Comparison of ENCODE assay signal across 8 mouse cellular contexts in genomic region chr11:72953440-72954151, GRCm38 (mm10). TPM values are rescaled to one million over a fixed set of nuclear protein-coding genes. Genes with fewer than 3 reads are reported as not detected.
DNase-seq lines count a peak whose midpoint lies in the region; ATAC-seq and TF ChIP-seq lines count a peak whose summit lies in the region.
"Had no signal": no experiment of that assay in that cellular context is flagged by ENCODE, and none has a peak within 500 bp of the region (broad histone marks: within the 10 kb centered on the region; RNA-seq: fewer than 3 reads in every experiment).

No protein-coding gene starts in this region.

- no peak overlapping the region for H3K4me2 ChIP-seq in kidney, postnatal 0 days (ENCODE audit: low read length)
- no peak overlapping the region for H3K4me2 ChIP-seq in forebrain, embryonic 14.5 days (ENCODE audit: low read length)
- H3K4me2 ChIP-seq: liver, embryonic 13.5 days had no signal

- TF ChIP-seq POLR2A in small intestine, adult 2 months (IDR thresholded peaks at IDR 0.05; ENCODE audit: low read depth, low read length): no peak

- peak overlapping the region; percentile 36 for H3K27ac ChIP-seq in kidney, postnatal 0 days
- H3K27ac ChIP-seq in small intestine, adult 2 months (ENCODE audit: insufficient read depth, low read depth, low read length): peak overlapping the region; percentile 89
- no peak overlapping the region for H3K27ac ChIP-seq in forebrain, embryonic 14.5 days (ENCODE audit: low read depth, low read length)
- H3K27ac ChIP-seq: liver, embryonic 13.5 days had no signal

- no peak overlapping the region for H3K9ac ChIP-seq in kidney, postnatal 0 days (ENCODE audit: low read depth, low read length)
- H3K9ac ChIP-seq in forebrain, embryonic 14.5 days (ENCODE audit: low read length): no peak overlapping the region
- H3K9ac ChIP-seq: liver, embryonic 13.5 days had no signal

- peak; percentile 83 for DNase-seq in 3134 (ENCODE audit: extremely low read depth, insufficient read length, low spot score)
- peak; percentile 50 for DNase-seq in CD4-positive, CD25-positive, alpha-beta regulatory T cell, adult 2 months (ENCODE audit: low read depth, low spot score)
- DNase-seq in gastrocnemius, postnatal 10 days: peak; percentile 46
- DNase-seq in kidney, postnatal 0 days (ENCODE audit: low spot score): no peak
- DNase-seq in forebrain, embryonic 14.5 days (ENCODE audit: low spot score): no peak
- no peak for DNase-seq in frontal cortex, adult 2 months (ENCODE audit: extremely low spot score in 1 of 2, low spot score in 1 of 2)
- DNase-seq: liver, embryonic 13.5 days had no signal

- 83% methylated on average over 4 of the region's 4 CpGs for whole genome bisulfite sequencing in kidney, postnatal 0 days
- WGBS in small intestine, adult 2 months: 60% methylated on average over 4 of the region's 4 CpGs
- 86% methylated on average over 4 of the region's 4 CpGs for WGBS in forebrain, embryonic 14.5 days

- no peak overlapping the region for H3K4me3 ChIP-seq in kidney, postnatal 0 days (replicated peaks; ENCODE audit: low read depth, low read length)
- H3K4me3 ChIP-seq in small intestine, adult 2 months (ENCODE audit: low read depth, low read length): no peak overlapping the region
- no peak overlapping the region for H3K4me3 ChIP-seq in forebrain, embryonic 14.5 days (ENCODE audit: low read depth, low read length)
- H3K4me3 ChIP-seq: liver, embryonic 13.5 days had no signal

- H3K9me3 ChIP-seq in kidney, postnatal 0 days (replicated peaks; ENCODE audit: low read length): no peaks in the 10 kb centered on the region
- H3K9me3 ChIP-seq in forebrain, embryonic 14.5 days (replicated peaks; ENCODE audit: control insufficient read depth, low read length): no peaks in the 10 kb centered on the region
- H3K9me3 ChIP-seq: liver, embryonic 13.5 days had no signal

- H3K27me3 ChIP-seq in kidney, postnatal 0 days (ENCODE audit: insufficient read depth, low read length): no peaks in the 10 kb centered on the region
- H3K27me3 ChIP-seq in small intestine, adult 2 months (ENCODE audit: control insufficient read depth, insufficient read depth, low read length): no peaks in the 10 kb centered on the region
- no peaks in the 10 kb centered on the region for H3K27me3 ChIP-seq in forebrain, embryonic 14.5 days (replicated peaks; ENCODE audit: control insufficient read depth, insufficient read depth, low read length)
- H3K27me3 ChIP-seq: liver, embryonic 13.5 days had no signal

- no peak for TF ChIP-seq CTCF in kidney, postnatal 0 days (IDR thresholded peaks at IDR 0.05; ENCODE audit: low read depth)
- no peak for TF ChIP-seq CTCF in small intestine, adult 2 months (IDR thresholded peaks at IDR 0.05; ENCODE audit: extremely low read depth, insufficient read length, insufficient replicate concordance, low read depth, low read length)

- 0 out of 2 replicates have a peak, but pooled peaks have one; percentile 16 for ATAC-seq in kidney, postnatal 0 days (replicated peaks; ENCODE audit: low FRiP score, low read depth)
- ATAC-seq in forebrain, embryonic 14.5 days: no peak

- H3K36me3 ChIP-seq in kidney, postnatal 0 days (ENCODE audit: insufficient read depth, low read length): no peaks in the 10 kb centered on the region
- no peaks in the 10 kb centered on the region for H3K36me3 ChIP-seq in small intestine, adult 2 months (ENCODE audit: control insufficient read depth, insufficient read depth, low read length)
- H3K36me3 ChIP-seq in forebrain, embryonic 14.5 days (ENCODE audit: control insufficient read depth, insufficient read depth, low read length): no peaks in the 10 kb centered on the region
- H3K36me3 ChIP-seq: liver, embryonic 13.5 days had no signal

- H3K4me1 ChIP-seq in kidney, postnatal 0 days (replicated peaks; ENCODE audit: insufficient read depth, low read length): peaks cover 13% of the 10 kb centered on the region
- H3K4me1 ChIP-seq in small intestine, adult 2 months (ENCODE audit: control insufficient read depth, insufficient read depth, insufficient read length, low read length): peaks cover 34% of the 10 kb centered on the region
- H3K4me1 ChIP-seq in forebrain, embryonic 14.5 days (ENCODE audit: control insufficient read depth, insufficient read depth, low read length): no peaks in the 10 kb centered on the region

RNA-seq across cellular contexts. Expression of gene Atp2a3, which starts 7.4 kb away (rescaled TPM):
- 10 to 100 TPM; 22.4 to 25.0 TPM for total RNA-seq in gastrocnemius, postnatal 10 days (2021)
- 9.9 and 10.0 TPM in 2 replicates for polyA plus RNA-seq in kidney, postnatal 0 days (2015; fragmentation: Nextera tagmentation; extraction: Ambion mirVana)
- 113 and 128 TPM in 2 replicates for polyA plus RNA-seq in small intestine, adult 2 months (2012; rRNA removed)
- 0.43 and 0.74 TPM in 2 replicates for polyA plus RNA-seq in forebrain, embryonic 14.5 days (2014; fragmentation: Nextera tagmentation; extraction: Ambion mirVana)
- polyA plus RNA-seq in frontal cortex, adult 2 months (2012; rRNA removed): 4.9 and 5.9 TPM in 2 replicates

RNA-seq across cellular contexts. Expression of gene P2rx1, which starts 45.3 kb away (rescaled TPM):
- total RNA-seq in gastrocnemius, postnatal 10 days (2021): 1 to 10 TPM in 1 of 2 experiments, under 1 TPM in 1; 0.85 to 1.2 TPM
- polyA plus RNA-seq in kidney, postnatal 0 days (2015; fragmentation: Nextera tagmentation; extraction: Ambion mirVana): 2.4 and 2.6 TPM in 2 replicates
- polyA plus RNA-seq in small intestine, adult 2 months (2012; rRNA removed): 12.6 and 25.1 TPM in 2 replicates
- 0.53 and 0.57 TPM in 2 replicates for polyA plus RNA-seq in forebrain, embryonic 14.5 days (2014; fragmentation: Nextera tagmentation; extraction: Ambion mirVana)
- 0.53 and 0.54 TPM in 2 replicates for polyA plus RNA-seq in frontal cortex, adult 2 months (2012; rRNA removed)

Comparison
In these comparisons a context has a peak if more than half of its experiments do, and no peak if none do; other contexts are left out.
1. DNase-seq: peak in 3134 (single experiment), CD4-positive, CD25-positive, alpha-beta regulatory T cell, adult 2 months (single experiment) and gastrocnemius, postnatal 10 days (single experiment); none in kidney, postnatal 0 days (single experiment), forebrain, embryonic 14.5 days (single experiment) and frontal cortex, adult 2 months (0 of 2).
2. RNA of gene Atp2a3, which starts 7.4 kb away (polyA plus RNA-seq): 113 to 128 TPM in small intestine, adult 2 months; 9.9 to 10.0 TPM in kidney, postnatal 0 days, 4.9 to 5.9 TPM in frontal cortex, adult 2 months and 0.43 to 0.74 TPM in forebrain, embryonic 14.5 days; every median in the first group is over 10 times any median in the second.